Mouse (Mus musculus): ENCODE data around the gene Nptx2. TPM values are rescaled to one million over a fixed set of nuclear protein-coding genes. Genes with fewer than 3 reads are reported as not detected.
A peak's percentile ranks its signal among the peaks of the same experiment; 100 is the strongest.

The Nptx2 gene
- polyA plus RNA-seq, 1 experiment from 2014 or later: 15.1 TPM

GRCm38 (mm10) chr5:144529123-144529522 lies 16.6 kb upstream of the Nptx2 start:
- Histone ChIP-seq H3K9me3 (replicated peaks) (no peaks in the 10 kb centered on the region), H3K9ac (replicated peaks) (no peak overlapping the region), H3K27me3 (replicated peaks) (no peaks in the 10 kb centered on the region), H3K36me3 (no peaks in the 10 kb centered on the region), H3K4me1 (peaks cover 17% of the 10 kb centered on the region; the same call in 1 of the 2 replicates), H3K4me2 (no peak overlapping the region), H3K27ac (replicated peaks) (no peak overlapping the region), H3K4me3 (replicated peaks) (no peak overlapping the region)
- 96% methylated on average over 11 of the region's 11 CpGs for WGBS
- ATAC-seq (ENCODE audit: low FRiP score): no peak

- H3K27ac ChIP-seq (replicated peaks): peak overlapping the region; percentile 65
- 4% methylated on average over 12 of the region's 12 CpGs for WGBS
These were observed 2.9 kb upstream of the Nptx2 start for GRCm38 (mm10) chr5:144542711-144543308.

GRCm38 (mm10) chr5:144546423-144546995 lies 807 bp downstream of the Nptx2 start:
- peak overlapping the region; percentile 67 for H3K27ac ChIP-seq (replicated peaks)
- WGBS: 5% methylated on average over 33 of the region's 34 CpGs
- peak overlapping the region; percentile 58 for H3K9ac ChIP-seq (replicated peaks)
- H3K27me3 ChIP-seq (replicated peaks): peaks cover 24% of the 10 kb centered on the region; the same call in 1 of the 2 replicates
- peak overlapping the region; percentile 56 for H3K4me3 ChIP-seq (replicated peaks)
- no peaks in the 10 kb centered on the region for H3K36me3 ChIP-seq
- H3K4me2 ChIP-seq: peak overlapping the region; percentile 71
- no peaks in the 10 kb centered on the region for H3K9me3 ChIP-seq (replicated peaks)
- no peak for ATAC-seq (ENCODE audit: low FRiP score)
- H3K4me1 ChIP-seq: peaks cover 68% of the 10 kb centered on the region

More at GRCm38 (mm10) chr5:144542711-144543308, 2.9 kb upstream of the Nptx2 start:
- Histone ChIP-seq H3K4me2 (peak overlapping the region; percentile 35), H3K27me3 (replicated peaks) (peaks cover 13% of the 10 kb centered on the region; the same call in 1 of the 2 replicates), H3K4me1 (peaks cover 44% of the 10 kb centered on the region), H3K9ac (replicated peaks) (no peak overlapping the region), H3K4me3 (replicated peaks) (no peak overlapping the region), H3K9me3 (replicated peaks) (no peaks in the 10 kb centered on the region), H3K36me3 (no peaks in the 10 kb centered on the region)
- no peak for ATAC-seq (ENCODE audit: low FRiP score)

GRCm38 (mm10) chr5:144547333-144547878 lies 1.7 kb downstream of the Nptx2 start:
- Histone ChIP-seq H3K9me3 (replicated peaks) (no peaks in the 10 kb centered on the region), H3K4me1 (peaks cover 63% of the 10 kb centered on the region)
- WGBS: 15% methylated on average over 9 of the region's 9 CpGs

GRCm38 (mm10) chr5:144548079-144548631 lies 2.5 kb downstream of the Nptx2 start:
- peak overlapping the region; percentile 71 for H3K4me2 ChIP-seq
- no peak overlapping the region for H3K27ac ChIP-seq (replicated peaks)
- WGBS: 4% methylated on average over 21 of the region's 21 CpGs
- H3K36me3 ChIP-seq: no peaks in the 10 kb centered on the region
- H3K4me1 ChIP-seq: peaks cover 58% of the 10 kb centered on the region
- peak overlapping the region; percentile 39 for H3K9ac ChIP-seq (replicated peaks)
- peaks cover 24% of the 10 kb centered on the region; the same call in 1 of the 2 replicates for H3K27me3 ChIP-seq (replicated peaks)
- ATAC-seq (ENCODE audit: low FRiP score): no peak
- no peaks in the 10 kb centered on the region for H3K9me3 ChIP-seq (replicated peaks)
- peak overlapping the region; percentile 56 for H3K4me3 ChIP-seq (replicated peaks)

More at GRCm38 (mm10) chr5:144547333-144547878, 1.7 kb downstream of the Nptx2 start:
- peak overlapping the region; percentile 56 for H3K4me3 ChIP-seq (replicated peaks)
- no peaks in the 10 kb centered on the region for H3K36me3 ChIP-seq
- peaks cover 24% of the 10 kb centered on the region; the same call in 1 of the 2 replicates for H3K27me3 ChIP-seq (replicated peaks)
- ATAC-seq (ENCODE audit: low FRiP score): no peak
- H3K9ac ChIP-seq (replicated peaks): peak overlapping the region; percentile 39
- H3K27ac ChIP-seq (replicated peaks): no peak overlapping the region
- peak overlapping the region; percentile 71 for H3K4me2 ChIP-seq

GRCm38 (mm10) chr5:144550003-144550402 lies 4.3 kb downstream of the Nptx2 start:
- Histone ChIP-seq H3K4me2 (peak overlapping the region; percentile 20), H3K4me3 (replicated peaks) (no peak overlapping the region), H3K27me3 (replicated peaks) (peaks cover 23% of the 10 kb centered on the region; the same call in 1 of the 2 replicates), H3K9ac (replicated peaks) (no peak overlapping the region), H3K4me1 (peaks cover 62% of the 10 kb centered on the region), H3K27ac (replicated peaks) (no peak overlapping the region), H3K36me3 (no peaks in the 10 kb centered on the region), H3K9me3 (replicated peaks) (no peaks in the 10 kb centered on the region)
- no peak for ATAC-seq (ENCODE audit: low FRiP score)
- WGBS: 77% methylated on average over 9 of the region's 9 CpGs

- Histone ChIP-seq H3K9me3 (replicated peaks) (no peaks in the 10 kb centered on the region), H3K9ac (replicated peaks) (no peak overlapping the region), H3K27ac (replicated peaks) (no peak overlapping the region), H3K4me3 (replicated peaks) (no peak overlapping the region), H3K4me1 (peaks cover 57% of the 10 kb centered on the region), H3K36me3 (no peaks in the 10 kb centered on the region), H3K27me3 (replicated peaks) (peaks cover 23% of the 10 kb centered on the region; the same call in 1 of the 2 replicates), H3K4me2 (peak overlapping the region; percentile 20; the same call in 1 of the 2 replicates)
- ATAC-seq (ENCODE audit: low FRiP score): no peak
- WGBS: 13% methylated on average over 5 of the region's 5 CpGs
These were observed 5.0 kb downstream of the Nptx2 start for GRCm38 (mm10) chr5:144550622-144551137.

- Histone ChIP-seq H3K27me3 (replicated peaks) (0 out of 2 replicates have a peak, but pooled peaks cover 3% of the 10 kb centered on the region), H3K4me2 (no peak overlapping the region), H3K9ac (replicated peaks) (no peak overlapping the region), H3K36me3 (no peaks in the 10 kb centered on the region), H3K27ac (replicated peaks) (0 out of 2 replicates have a peak overlapping the region, but pooled peaks have one; percentile 18), H3K4me1 (peaks cover 38% of the 10 kb centered on the region), H3K4me3 (replicated peaks) (no peak overlapping the region), H3K9me3 (replicated peaks) (no peaks in the 10 kb centered on the region)
- no peak; the same call in 1 of the 2 replicates for ATAC-seq (ENCODE audit: low FRiP score)
- WGBS: 9% methylated on average over 10 of the region's 10 CpGs
These were observed 11.0 kb downstream of the Nptx2 start for GRCm38 (mm10) chr5:144556710-144557109.

- H3K4me3 ChIP-seq (replicated peaks): no peak overlapping the region
- no peaks in the 10 kb centered on the region for H3K36me3 ChIP-seq
- H3K27ac ChIP-seq (replicated peaks): no peak overlapping the region
- no peak overlapping the region for H3K4me2 ChIP-seq
- peaks cover 38% of the 10 kb centered on the region for H3K4me1 ChIP-seq
- 30% methylated on average over 8 of the region's 8 CpGs for WGBS
- no peak overlapping the region for H3K9ac ChIP-seq (replicated peaks)
- H3K9me3 ChIP-seq (replicated peaks): no peaks in the 10 kb centered on the region
- H3K27me3 ChIP-seq (replicated peaks): 0 out of 2 replicates have a peak, but pooled peaks cover 3% of the 10 kb centered on the region
- ATAC-seq (ENCODE audit: low FRiP score): no peak; the same call in 1 of the 2 replicates
These were observed 11.7 kb downstream of the Nptx2 start for GRCm38 (mm10) chr5:144557363-144557762.

- H3K27ac ChIP-seq (replicated peaks): peak overlapping the region; percentile 13
- H3K4me1 ChIP-seq: peaks cover 32% of the 10 kb centered on the region
- H3K27me3 ChIP-seq (replicated peaks): no peaks in the 10 kb centered on the region
- H3K4me2 ChIP-seq: no peak overlapping the region
- no peak overlapping the region for H3K9ac ChIP-seq (replicated peaks)
- no peak overlapping the region for H3K4me3 ChIP-seq (replicated peaks)
- no peak for ATAC-seq (ENCODE audit: low FRiP score)
- H3K36me3 ChIP-seq: no peaks in the 10 kb centered on the region
- no peaks in the 10 kb centered on the region for H3K9me3 ChIP-seq (replicated peaks)
These were observed 12.8 kb downstream of the Nptx2 start for GRCm38 (mm10) chr5:144558481-144558880.

- no peaks in the 10 kb centered on the region for H3K27me3 ChIP-seq (replicated peaks)
- WGBS: 54% methylated on average over 4 of the region's 4 CpGs
- H3K9me3 ChIP-seq (replicated peaks): no peaks in the 10 kb centered on the region
- H3K4me3 ChIP-seq (replicated peaks): no peak overlapping the region
- H3K27ac ChIP-seq (replicated peaks): no peak overlapping the region
- H3K4me2 ChIP-seq: no peak overlapping the region
- no peak overlapping the region for H3K9ac ChIP-seq (replicated peaks)
- no peak for ATAC-seq (ENCODE audit: low FRiP score)
- no peaks in the 10 kb centered on the region for H3K36me3 ChIP-seq
- H3K4me1 ChIP-seq: no peaks in the 10 kb centered on the region
These were observed 20.0 kb downstream of the Nptx2 start for GRCm38 (mm10) chr5:144565739-144566138.

All from neural tube, embryonic 15.5 days (tissue).